Mouse (Mus musculus) cortical plate, adult 2 months (tissue): Measurements from ENCODE around the gene Tnik. TPM values are rescaled to one million over a fixed set of nuclear protein-coding genes. Genes with fewer than 3 reads are reported as not detected.

Experiments used
- H3K27ac ChIP-seq: fragments of 200-500 bp; 2 replicates; pipeline ENCODE4 v1.5.1; 2012; ENCODE audit warnings: low read length, control low read depth, inconsistent platforms; ENCODE audit not compliant: insufficient read depth
- H3K4me1 ChIP-seq: fragments of 200-500 bp; 2 replicates; pipeline ENCODE4 v1.6.1; 2011; ENCODE audit warnings: low read length; ENCODE audit not compliant: control insufficient read depth, insufficient read depth
- H3K4me3 ChIP-seq: fragments of 200-500 bp; 2 replicates; pipeline ENCODE4 v1.5.1; 2011; ENCODE audit warnings: mild to moderate bottlenecking, low read length, control low read depth; ENCODE audit not compliant: insufficient read depth
- CTCF ChIP-seq: fragments of 200-500 bp; IDR thresholded peaks from 2 replicates; pipeline ENCODE4 v1.5.1; 2011; ENCODE audit warnings: mild to moderate bottlenecking, control low read depth, low read length; ENCODE audit not compliant: insufficient read depth; ENCODE audit errors: extremely low read depth
- POLR2A ChIP-seq: fragments of 200-500 bp; IDR thresholded peaks from 2 replicates; pipeline ENCODE4 v1.6.1; 2011; ENCODE audit warnings: mild to moderate bottlenecking, low read length, control low read depth; ENCODE audit not compliant: insufficient read depth; ENCODE audit errors: extremely low read depth
- polyA plus RNA-seq: library from polyadenylated mRNA; depleted of rRNA; stranded (reverse); fragments of >200 nt; gene quantifications from 2 replicates; pipeline ENCODE4 v1.2.3, GENCODE M21; 2012

Gene Tnik
- polyA plus RNA-seq, 1 experiment = 95.8 TPM

DNA sequence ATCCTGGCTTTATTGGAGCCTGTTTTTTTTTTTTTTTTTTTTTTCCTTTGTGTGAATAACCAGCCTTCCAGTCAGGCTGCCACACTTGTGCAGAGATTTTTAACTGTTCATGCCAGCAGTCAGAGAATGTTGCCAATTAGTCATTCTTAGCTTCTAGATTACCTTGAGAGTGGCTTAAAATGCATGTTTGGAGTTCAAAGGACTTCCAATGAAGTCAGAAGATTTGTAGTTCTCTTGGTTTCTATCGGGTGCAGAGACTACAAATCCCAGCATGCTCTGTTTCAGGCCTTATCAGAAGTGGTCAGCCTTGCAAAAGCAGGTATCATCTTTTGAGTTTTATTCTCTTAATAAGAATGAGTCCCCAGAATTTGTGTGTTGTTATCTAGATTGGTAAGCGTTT is 80.6 kb downstream of the Tnik start:
- no peak for TF ChIP-seq POLR2A
- no peak for TF ChIP-seq CTCF
- H3K4me1 ChIP-seq = peaks cover 5% of the 10 kb centered on the region; the same call in 1 of the 2 replicates
- H3K4me3 ChIP-seq = no peak overlapping the region
- no peak overlapping the region for H3K27ac ChIP-seq

DNA sequence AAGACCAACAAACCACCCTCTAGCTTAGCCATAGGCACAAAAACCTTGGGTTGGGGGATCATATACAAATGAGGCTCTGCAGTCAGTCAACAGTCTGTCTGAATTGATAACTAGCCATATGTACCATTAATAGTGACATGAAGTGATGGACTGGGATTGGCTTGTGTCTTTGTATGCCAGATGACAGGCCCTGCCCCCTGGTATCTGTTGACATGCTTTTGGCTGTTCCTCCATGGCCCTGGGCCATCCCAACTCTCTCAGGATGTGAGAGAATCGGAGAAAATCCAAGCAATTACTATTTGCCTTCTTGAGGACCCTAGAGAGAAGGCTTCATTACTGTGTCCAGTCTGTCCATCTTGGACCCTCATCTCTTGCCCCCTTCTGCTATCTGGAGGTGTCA is 82.4 kb downstream of the Tnik start:
- no peak for TF ChIP-seq POLR2A
- no peak for TF ChIP-seq CTCF
- H3K4me1 ChIP-seq = peaks cover 5% of the 10 kb centered on the region; the same call in 1 of the 2 replicates
- H3K4me3 ChIP-seq = no peak overlapping the region
- H3K27ac ChIP-seq = no peak overlapping the region

DNA sequence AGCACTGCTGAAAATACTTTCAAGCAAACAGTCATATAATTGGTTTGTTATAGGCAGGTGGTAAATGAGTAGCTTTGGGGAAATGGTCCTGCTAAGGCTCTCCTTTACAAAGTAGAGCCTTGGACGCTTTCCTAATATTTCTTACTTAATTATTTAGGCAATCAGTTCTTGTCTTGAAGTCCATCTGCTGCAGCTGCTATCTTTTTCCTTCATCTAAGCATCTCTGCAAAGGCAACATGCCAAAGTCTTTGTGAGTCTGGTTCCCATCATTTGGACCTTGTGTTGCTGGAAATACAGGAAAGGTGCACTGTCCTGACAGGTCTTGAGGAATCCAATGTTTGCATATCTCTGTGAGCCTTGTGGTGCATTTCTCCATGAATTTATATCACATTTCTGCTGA is 82.9 kb downstream of the Tnik start:
- Histone ChIP-seq H3K27ac (no peak overlapping the region), H3K4me1 (peaks cover 5% of the 10 kb centered on the region; the same call in 1 of the 2 replicates), H3K4me3 (no peak overlapping the region)
- TF ChIP-seq POLR2A = no peak

DNA sequence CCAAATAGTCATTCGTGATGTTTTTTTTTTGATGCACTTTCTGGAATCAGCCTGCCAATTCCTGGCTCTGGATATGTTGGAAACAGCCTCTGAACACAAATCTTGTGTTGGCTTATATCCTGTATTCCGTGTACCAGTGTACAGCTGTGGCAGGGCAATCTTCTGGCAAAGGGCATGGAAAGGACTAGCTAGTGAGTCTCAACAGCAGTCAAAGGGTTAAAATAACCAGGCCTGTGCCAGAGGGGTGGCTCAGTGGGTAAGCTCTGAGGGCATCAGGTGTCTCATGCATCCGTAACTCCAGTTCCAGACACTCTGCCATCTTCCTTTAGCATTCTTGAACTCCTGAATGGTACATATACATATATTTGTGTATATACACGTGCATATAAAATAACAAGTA is 83.5 kb downstream of the Tnik start:
- Histone ChIP-seq H3K4me1 (peaks cover 5% of the 10 kb centered on the region; the same call in 1 of the 2 replicates), H3K27ac (no peak overlapping the region), H3K4me3 (no peak overlapping the region)
- no peak for TF ChIP-seq POLR2A
- no peak for TF ChIP-seq CTCF

DNA sequence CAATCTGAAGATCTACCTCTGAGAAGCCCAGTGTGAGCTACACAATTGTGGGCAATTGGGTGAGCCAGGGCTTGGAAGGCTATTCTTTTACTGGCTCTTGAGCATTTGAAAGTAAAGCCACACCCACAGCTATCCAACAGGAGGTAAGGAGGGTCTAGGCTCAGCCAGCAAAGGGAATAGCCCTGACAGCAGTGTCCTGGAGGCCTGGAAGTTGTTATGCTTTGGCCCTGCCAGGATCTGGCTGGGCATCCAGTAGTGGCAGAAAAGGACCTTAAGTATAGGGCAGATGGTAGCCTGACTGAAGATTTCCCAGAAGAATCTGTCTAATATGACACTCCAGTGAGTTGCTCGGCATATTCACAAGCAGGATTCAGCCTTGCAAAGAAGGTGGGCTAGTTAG is 85.7 kb downstream of the Tnik start:
- Histone ChIP-seq H3K4me3 (no peak overlapping the region), H3K27ac (no peak overlapping the region), H3K4me1 (peaks cover 5% of the 10 kb centered on the region; the same call in 1 of the 2 replicates)
- TF ChIP-seq CTCF (no peak), POLR2A (no peak)

DNA sequence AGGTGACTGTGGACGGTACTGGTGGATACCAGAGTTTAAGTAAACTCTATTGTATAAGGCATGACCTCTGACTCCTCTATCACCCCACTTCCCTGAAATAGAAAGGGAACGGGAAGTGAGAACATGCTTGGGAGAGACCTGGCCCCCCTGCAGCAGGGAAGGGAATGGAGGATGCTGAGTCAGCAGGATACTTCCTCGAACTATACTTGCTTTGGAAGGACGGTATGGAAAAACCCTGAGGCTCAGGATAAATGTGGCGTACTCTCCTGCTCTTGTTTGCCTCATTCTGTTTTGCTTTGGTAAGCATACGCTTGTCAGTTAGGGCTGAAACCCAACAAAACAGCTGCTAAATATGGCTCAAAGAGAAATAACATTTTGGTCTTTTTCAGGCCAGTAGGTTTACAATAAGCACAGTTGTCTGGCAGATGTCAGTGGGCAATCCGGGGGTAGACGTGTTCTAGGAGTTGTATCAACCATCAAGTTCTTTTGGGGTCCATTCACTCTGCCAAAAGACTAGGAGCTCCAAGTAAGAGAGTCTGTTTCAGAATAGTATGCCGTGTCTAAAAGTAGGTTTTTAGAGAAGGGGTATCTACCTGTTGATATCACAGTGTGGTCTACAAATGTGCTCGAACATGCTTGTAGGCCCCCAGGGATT is 87.3 kb downstream of the Tnik start:
- Histone ChIP-seq H3K27ac (no peak overlapping the region), H3K4me3 (no peak overlapping the region), H3K4me1 (peaks cover 5% of the 10 kb centered on the region; the same call in 1 of the 2 replicates)
- TF ChIP-seq POLR2A (no peak), CTCF (no peak)

DNA sequence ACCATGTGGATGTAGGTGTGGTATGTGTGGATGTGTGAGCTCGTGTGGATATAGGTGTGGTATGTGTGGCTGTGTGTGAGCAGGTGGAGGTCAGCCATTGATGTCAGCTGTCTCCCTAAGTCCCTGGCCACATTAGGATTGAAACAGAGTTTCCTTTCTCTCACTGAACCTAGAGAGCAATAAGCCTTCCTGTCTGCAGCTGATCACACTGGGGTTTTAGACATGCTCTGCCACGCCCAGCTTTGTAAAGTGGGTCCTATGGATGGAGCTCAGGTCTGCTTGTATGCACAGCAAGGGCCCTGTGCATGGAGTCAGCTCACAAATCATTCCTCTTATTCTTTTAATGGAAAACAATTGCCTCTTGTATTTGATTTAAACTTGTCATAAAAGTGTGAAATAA is 95.4 kb downstream of the Tnik start:
- no peak overlapping the region for H3K27ac ChIP-seq
- TF ChIP-seq CTCF (no peak), POLR2A (no peak)
- peaks cover 2% of the 10 kb centered on the region; the same call in 1 of the 2 replicates for H3K4me1 ChIP-seq
- H3K4me3 ChIP-seq = no peak overlapping the region

DNA sequence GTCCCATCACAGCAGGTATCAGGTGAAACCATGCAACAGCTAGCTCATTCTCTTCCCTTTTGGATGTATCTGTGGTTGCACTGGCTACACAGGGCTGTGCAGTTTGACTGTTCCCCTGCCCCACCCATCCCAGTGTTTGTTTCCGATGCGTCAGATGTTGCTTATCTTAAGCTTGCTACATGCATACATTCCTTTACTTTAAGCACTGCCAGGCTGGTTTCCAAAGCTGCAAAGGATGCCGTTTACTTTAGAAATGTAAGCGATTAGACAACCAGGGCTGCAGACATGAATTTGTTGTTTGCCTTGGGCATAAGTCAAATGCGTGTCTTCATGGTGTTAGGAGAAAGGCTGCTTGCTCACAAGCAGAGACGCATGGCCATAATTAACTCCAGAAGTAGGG is 96.1 kb downstream of the Tnik start:
- Histone ChIP-seq H3K27ac (no peak overlapping the region), H3K4me1 (peaks cover 2% of the 10 kb centered on the region; the same call in 1 of the 2 replicates), H3K4me3 (no peak overlapping the region)
- TF ChIP-seq POLR2A (no peak), CTCF (no peak)

DNA sequence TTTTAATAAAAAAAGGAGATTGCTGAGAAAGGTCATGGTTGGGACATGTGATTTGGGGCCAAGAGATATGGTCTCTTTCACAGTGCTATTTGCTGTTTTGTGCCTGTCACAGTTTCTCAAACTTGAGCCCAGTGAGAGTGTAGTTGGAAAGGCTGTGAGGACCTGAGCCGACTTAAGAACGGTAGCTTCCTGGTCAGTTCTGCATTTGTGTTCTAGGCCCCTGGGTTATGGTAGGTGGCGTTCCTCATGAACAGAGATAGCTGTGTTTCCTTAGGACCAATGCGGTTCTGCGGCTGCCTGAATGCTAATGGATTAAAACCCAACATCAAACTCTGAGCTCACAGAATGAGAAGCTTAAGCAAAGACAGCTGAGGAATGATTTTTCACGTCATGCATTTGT is 98.0 kb downstream of the Tnik start:
- no peak for TF ChIP-seq CTCF
- TF ChIP-seq POLR2A = no peak
- Histone ChIP-seq H3K27ac (no peak overlapping the region), H3K4me1 (peaks cover 2% of the 10 kb centered on the region; the same call in 1 of the 2 replicates), H3K4me3 (no peak overlapping the region)

DNA sequence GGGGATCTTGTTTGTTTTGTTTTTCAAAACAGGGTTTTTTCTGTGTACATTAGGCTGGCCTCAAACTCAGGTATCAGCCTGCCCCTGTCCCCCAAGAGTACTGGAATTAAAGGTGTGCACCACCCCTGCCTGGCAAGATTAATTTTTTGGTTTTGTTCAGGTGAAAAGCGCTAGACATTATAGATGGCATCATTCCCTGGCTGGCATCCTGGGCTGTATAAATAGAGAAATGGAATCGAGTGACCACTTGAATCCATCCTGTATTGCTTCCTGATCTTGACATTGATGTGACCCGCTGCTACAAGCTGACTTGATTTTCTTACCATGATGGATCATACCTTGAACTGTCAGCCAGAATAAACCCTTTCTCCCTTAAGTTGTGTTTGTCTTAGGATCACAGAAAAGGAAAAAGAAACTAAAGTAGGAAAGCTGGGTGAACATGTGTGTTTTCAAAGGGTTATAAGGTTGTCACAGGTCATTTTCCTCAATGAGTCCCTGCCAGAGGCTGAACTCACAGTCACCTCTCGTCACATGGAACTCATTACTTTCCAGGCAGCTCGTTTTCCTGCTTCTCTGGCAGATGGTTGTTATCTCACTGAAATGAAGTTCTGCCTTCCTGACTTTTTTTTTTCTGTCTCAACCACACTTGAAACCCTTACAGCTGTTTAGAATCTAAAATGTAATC is 100.6 kb downstream of the Tnik start:
- TF ChIP-seq POLR2A = no peak
- no peak for TF ChIP-seq CTCF
- H3K4me3 ChIP-seq = no peak overlapping the region
- H3K4me1 ChIP-seq = peaks cover 2% of the 10 kb centered on the region; the same call in 1 of the 2 replicates
- H3K27ac ChIP-seq = no peak overlapping the region

DNA sequence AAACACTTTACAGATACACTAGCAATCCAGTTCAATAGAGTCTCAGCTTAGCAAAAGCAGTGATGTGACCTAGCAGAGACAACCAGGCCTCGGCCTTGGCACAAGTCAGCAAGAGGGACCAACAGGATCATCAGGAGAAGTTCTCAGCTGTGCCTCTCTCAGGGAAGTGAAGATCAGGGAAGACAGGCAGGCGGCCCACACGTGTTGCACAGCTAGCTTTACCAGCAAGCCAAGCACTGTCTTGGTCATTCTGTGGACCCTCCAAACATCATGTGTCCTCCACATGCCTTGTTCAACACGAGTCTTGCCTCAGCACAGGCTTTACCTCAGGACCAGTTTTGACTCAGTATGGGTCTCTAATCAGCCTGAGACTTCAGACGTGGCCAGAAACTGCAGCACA is 105.7 kb downstream of the Tnik start:
- peaks cover 2% of the 10 kb centered on the region for H3K4me1 ChIP-seq
- H3K4me3 ChIP-seq = no peak overlapping the region
- no peak for TF ChIP-seq CTCF
- TF ChIP-seq POLR2A = no peak
- no peak overlapping the region for H3K27ac ChIP-seq
